Mouse (Mus musculus): ENCODE measurements around the gene Fabp6.

Gene Fabp6

GRCm38 (mm10) chr11:43548148-43548547, 53.2 kb downstream of the Fabp6 start:
- WGBS = 65% methylated on average over 7 of the region's 7 CpGs

GRCm38 (mm10) chr11:43546678-43547077, 54.7 kb downstream of the Fabp6 start:
- 76% methylated on average over 4 of the region's 4 CpGs for WGBS
